Mouse (Mus musculus): ENCODE measurements at regions not wholly inside any gene's neighbourhood (a gene's known extent, or its start where the extent isn't known, plus 50 kb on each side); places are given as distances from the start of the nearest gene placed in this dataset.
A peak's percentile ranks its signal among the peaks of the same experiment; 100 is the strongest.

GRCm38 (mm10) chr5:106380631-106381285 is 77.2 kb downstream of the Barhl2 start:
- no peak for ATAC-seq (ENCODE audit: low FRiP score, low TSS enrichment)
- 18% methylated on average over 9 of the region's 9 CpGs for WGBS
- TF ChIP-seq CTCF (IDR thresholded peaks at IDR 0.05; ENCODE audit: low read depth), result no peak
- no peak for TF ChIP-seq EP300 (optimal IDR thresholded peaks at IDR 0.05)

GRCm38 (mm10) chr5:106376781-106377525 is 81.0 kb downstream of the Barhl2 start:
- 84% methylated on average over 25 of the region's 25 CpGs for WGBS
- ATAC-seq (ENCODE audit: low FRiP score, low TSS enrichment), result no peak
- no peaks in the 10 kb centered on the region for H3K27me3 ChIP-seq (ENCODE audit: control insufficient read depth, insufficient read depth, low read length)
- no peak overlapping the region for H3K4me2 ChIP-seq (replicated peaks; ENCODE audit: low read depth)
- no peak for DNase-seq (ENCODE audit: low spot score)
- H3K27ac ChIP-seq (replicated peaks), result no peak overlapping the region
- H3K9ac ChIP-seq (ENCODE audit: low read length), result no peak overlapping the region
- no peaks in the 10 kb centered on the region for H3K36me3 ChIP-seq (ENCODE audit: control insufficient read depth, insufficient read depth, low read length)
- no peak overlapping the region for H3K4me3 ChIP-seq (ENCODE audit: low read depth, low read length)
- H3K4me1 ChIP-seq (replicated peaks; ENCODE audit: control insufficient read depth, insufficient read depth), result no peaks in the 10 kb centered on the region
- no peaks in the 10 kb centered on the region for H3K9me3 ChIP-seq (ENCODE audit: control insufficient read depth, low read length)
- TF ChIP-seq CTCF (IDR thresholded peaks at IDR 0.05; ENCODE audit: low read depth) (no peak), EP300 (optimal IDR thresholded peaks at IDR 0.05) (no peak)

More at GRCm38 (mm10) chr5:106380631-106381285, 77.2 kb downstream of the Barhl2 start:
- H3K36me3 ChIP-seq (ENCODE audit: control insufficient read depth, insufficient read depth, low read length), result no peaks in the 10 kb centered on the region
- H3K9ac ChIP-seq (ENCODE audit: low read length), result no peak overlapping the region
- H3K27me3 ChIP-seq (ENCODE audit: control insufficient read depth, insufficient read depth, low read length), result no peaks in the 10 kb centered on the region
- H3K4me3 ChIP-seq (ENCODE audit: low read depth, low read length), result no peak overlapping the region
- no peak overlapping the region for H3K27ac ChIP-seq (replicated peaks)
- H3K4me1 ChIP-seq (replicated peaks; ENCODE audit: control insufficient read depth, insufficient read depth), result no peaks in the 10 kb centered on the region
- H3K9me3 ChIP-seq (ENCODE audit: control insufficient read depth, low read length), result no peaks in the 10 kb centered on the region
- no peak for DNase-seq (ENCODE audit: low spot score)
- H3K4me2 ChIP-seq (replicated peaks; ENCODE audit: low read depth), result no peak overlapping the region

- no peak for TF ChIP-seq CTCF (IDR thresholded peaks at IDR 0.05; ENCODE audit: low read depth)
- TF ChIP-seq EP300 (optimal IDR thresholded peaks at IDR 0.05), result no peak
- DNase-seq (ENCODE audit: low spot score) (no peak), ATAC-seq (ENCODE audit: low FRiP score, low TSS enrichment) (no peak)
- Histone ChIP-seq H3K9ac (ENCODE audit: low read length) (no peak overlapping the region), H3K4me2 (replicated peaks; ENCODE audit: low read depth) (no peak overlapping the region), H3K9me3 (ENCODE audit: control insufficient read depth, low read length) (no peaks in the 10 kb centered on the region), H3K4me1 (replicated peaks; ENCODE audit: control insufficient read depth, insufficient read depth) (no peaks in the 10 kb centered on the region), H3K4me3 (ENCODE audit: low read depth, low read length) (no peak overlapping the region), H3K36me3 (ENCODE audit: control insufficient read depth, insufficient read depth, low read length) (no peaks in the 10 kb centered on the region), H3K27me3 (ENCODE audit: control insufficient read depth, insufficient read depth, low read length) (no peaks in the 10 kb centered on the region), H3K27ac (replicated peaks) (no peak overlapping the region)
- WGBS, result 44% methylated on average over 9 of the region's 9 CpGs
Observed at GRCm38 (mm10) chr5:106367831-106368230, 90.1 kb downstream of the Barhl2 start.

- Histone ChIP-seq H3K36me3 (ENCODE audit: control insufficient read depth, insufficient read depth, low read length) (no peaks in the 10 kb centered on the region), H3K4me1 (replicated peaks; ENCODE audit: control insufficient read depth, insufficient read depth) (no peaks in the 10 kb centered on the region), H3K9ac (ENCODE audit: low read length) (no peak overlapping the region), H3K4me2 (replicated peaks; ENCODE audit: low read depth) (no peak overlapping the region), H3K27ac (replicated peaks) (no peak overlapping the region), H3K27me3 (ENCODE audit: control insufficient read depth, insufficient read depth, low read length) (no peaks in the 10 kb centered on the region), H3K9me3 (ENCODE audit: control insufficient read depth, low read length) (no peaks in the 10 kb centered on the region), H3K4me3 (ENCODE audit: low read depth, low read length) (no peak overlapping the region)
- TF ChIP-seq CTCF (IDR thresholded peaks at IDR 0.05; ENCODE audit: low read depth), result no peak
- no peak for TF ChIP-seq EP300 (optimal IDR thresholded peaks at IDR 0.05)
- no peak for ATAC-seq (ENCODE audit: low FRiP score, low TSS enrichment)
- no peak for DNase-seq (ENCODE audit: low spot score)
- 65% methylated on average over 5 of the region's 5 CpGs for WGBS
Observed at GRCm38 (mm10) chr5:106367312-106367711, 90.7 kb downstream of the Barhl2 start.

- WGBS, result 64% methylated on average over 7 of the region's 7 CpGs
- no peak for ATAC-seq (ENCODE audit: low FRiP score, low TSS enrichment)
- H3K9me3 ChIP-seq (ENCODE audit: control insufficient read depth, low read length), result no peaks in the 10 kb centered on the region
Observed at GRCm38 (mm10) chr5:106366006-106366405, 92.0 kb downstream of the Barhl2 start.

GRCm38 (mm10) chr5:106365094-106365493 is 92.9 kb downstream of the Barhl2 start:
- TF ChIP-seq CTCF (IDR thresholded peaks at IDR 0.05; ENCODE audit: low read depth) (peak; percentile 63), EP300 (optimal IDR thresholded peaks at IDR 0.05) (no peak)
- no peaks in the 10 kb centered on the region for H3K27me3 ChIP-seq (ENCODE audit: control insufficient read depth, insufficient read depth, low read length)
- ATAC-seq (ENCODE audit: low FRiP score, low TSS enrichment) (no peak), DNase-seq (ENCODE audit: low spot score) (no peak)
- H3K4me1 ChIP-seq (replicated peaks; ENCODE audit: control insufficient read depth, insufficient read depth), result no peaks in the 10 kb centered on the region
- H3K27ac ChIP-seq (replicated peaks), result no peak overlapping the region
- H3K4me3 ChIP-seq (ENCODE audit: low read depth, low read length), result no peak overlapping the region
- H3K4me2 ChIP-seq (replicated peaks; ENCODE audit: low read depth), result no peak overlapping the region
- H3K9ac ChIP-seq (ENCODE audit: low read length), result no peak overlapping the region
- no peaks in the 10 kb centered on the region for H3K36me3 ChIP-seq (ENCODE audit: control insufficient read depth, insufficient read depth, low read length)
- no peaks in the 10 kb centered on the region for H3K9me3 ChIP-seq (ENCODE audit: control insufficient read depth, low read length)
- 36% methylated on average over 8 of the region's 8 CpGs for WGBS

More at GRCm38 (mm10) chr5:106366006-106366405, 92.0 kb downstream of the Barhl2 start:
- no peak for DNase-seq (ENCODE audit: low spot score)
- no peaks in the 10 kb centered on the region for H3K27me3 ChIP-seq (ENCODE audit: control insufficient read depth, insufficient read depth, low read length)
- TF ChIP-seq EP300 (optimal IDR thresholded peaks at IDR 0.05), result no peak
- no peak for TF ChIP-seq CTCF (IDR thresholded peaks at IDR 0.05; ENCODE audit: low read depth)
- no peaks in the 10 kb centered on the region for H3K36me3 ChIP-seq (ENCODE audit: control insufficient read depth, insufficient read depth, low read length)
- no peak overlapping the region for H3K27ac ChIP-seq (replicated peaks)
- H3K4me3 ChIP-seq (ENCODE audit: low read depth, low read length), result no peak overlapping the region
- no peaks in the 10 kb centered on the region for H3K4me1 ChIP-seq (replicated peaks; ENCODE audit: control insufficient read depth, insufficient read depth)
- no peak overlapping the region for H3K4me2 ChIP-seq (replicated peaks; ENCODE audit: low read depth)
- no peak overlapping the region for H3K9ac ChIP-seq (ENCODE audit: low read length)
